Mouse (Mus musculus) lung, postnatal 0 days (tissue): ENCODE data around the gene Vrk3. TPM values are rescaled to one million over a fixed set of nuclear protein-coding genes. Genes with fewer than 3 reads are reported as not detected.
"Not testable (repeated sequence)": the region's sequence is repeated elsewhere in the genome, so short reads cannot be mapped to it uniquely, and the experiment has no call there.

Experiments used
- ATAC-seq: fragments of 200-750 bp; cut with Nextera tagmentation; 2 replicates; pipeline ENCODE4 v1.8.0; 2017; ENCODE audit warnings: moderate library complexity
- DNase-seq: peaks from one replicate; pipeline ENCODE4 v3.0.0-alpha.2; 2016; ENCODE audit warnings: low spot score
- H3K27ac ChIP-seq: fragments of 300-500 bp; sonication (generic); 2 replicates; pipeline ENCODE4 v1.5.1; 2014; ENCODE audit warnings: antibody characterized with exemption, mild to moderate bottlenecking, low read length, mixed read lengths
- H3K27me3 ChIP-seq: fragments of 300-500 bp; sonication (generic); replicated peaks from 2 replicates; pipeline ENCODE4 v1.6.1; 2014; ENCODE audit warnings: low read length, mixed read lengths; ENCODE audit not compliant: insufficient read depth
- H3K36me3 ChIP-seq: fragments of 300-500 bp; sonication (generic); 2 replicates; pipeline ENCODE4 v1.6.1; 2014; ENCODE audit warnings: low read length, mixed read lengths; ENCODE audit not compliant: insufficient read depth
- H3K4me1 ChIP-seq: fragments of 300-500 bp; sonication (generic); 2 replicates; pipeline ENCODE4 v1.6.1; 2014; ENCODE audit warnings: antibody characterized with exemption, low read depth, low read length, mixed read lengths; ENCODE audit not compliant: insufficient read depth
- H3K4me2 ChIP-seq: fragments of 300-500 bp; sonication (generic); replicated peaks from 2 replicates; pipeline ENCODE4 v1.6.1; 2014; ENCODE audit warnings: low read depth, mild to moderate bottlenecking, low read length, moderate library complexity, mixed read lengths
- H3K4me3 ChIP-seq: fragments of 300-500 bp; sonication (generic); 2 replicates; pipeline ENCODE4 v1.5.1; 2014; ENCODE audit warnings: low read depth, low read length
- H3K9ac ChIP-seq: fragments of 300-500 bp; sonication (generic); replicated peaks from 2 replicates; pipeline ENCODE4 v1.6.1; 2014; ENCODE audit warnings: low read depth, mild to moderate bottlenecking
- H3K9me3 ChIP-seq: fragments of 300-500 bp; sonication (generic); 2 replicates; pipeline ENCODE4 v1.6.1; 2016; ENCODE audit warnings: low read length, mixed read lengths
- CTCF ChIP-seq: IDR thresholded peaks from 2 replicates; pipeline ENCODE4 v1.5.1; 2016; ENCODE audit warnings: antibody characterized with exemption, mild to moderate bottlenecking
- EP300 ChIP-seq: IDR thresholded peaks from 2 replicates; pipeline ENCODE4 v1.6.1; 2016; ENCODE audit warnings: antibody characterized with exemption, mild to moderate bottlenecking, control low read depth
- WGBS: fragments of 180-500 bp; shearing (Covaris S2); extraction: QIAGEN DNeasy Blood & Tissue Kit; methylation state at CpG from one replicate; pipeline ENCODE4 v1.1.7; 2014; 5-methylcytosine and 5-hydroxymethylcytosine counted together
- polyA plus RNA-seq: library from polyadenylated mRNA; unstranded; fragments of >200 nt; fragmentation: Nextera tagmentation; extraction: Ambion mirVana; gene quantifications from 2 replicates; pipeline ENCODE4 v1.2.1, GENCODE M21; 2015

Vrk3 gene
- polyA plus RNA-seq, 1 experiment from 2014 or later, result 48.3 TPM

- ATAC-seq, result no peak
- Histone ChIP-seq H3K4me3 (no peak overlapping the region), H3K9me3 (no peaks in the 10 kb centered on the region)
Measured at GRCm38 (mm10) chr7:44747115-44747514, 1.1 kb upstream of the Vrk3 start.

GRCm38 (mm10) chr7:44750950-44751349, 2.7 kb downstream of the Vrk3 start, which contains the start of gene Zfp473:
TSS of gene Zfp473 (minus strand) at chr7:44751050.
- H3K4me1 ChIP-seq, ATAC-seq, H3K4me2 ChIP-seq, DNase-seq, H3K9me3 ChIP-seq, H3K9ac ChIP-seq, H3K4me3 ChIP-seq, H3K27me3 ChIP-seq, H3K27ac ChIP-seq: not testable (repeated sequence)
- peaks cover 19% of the 10 kb centered on the region; the same call in 1 of the 2 replicates for H3K36me3 ChIP-seq
- 86% methylated on average over 1 of the region's 1 CpGs for WGBS

More at GRCm38 (mm10) chr7:44747115-44747514, 1.1 kb upstream of the Vrk3 start:
- no peak for DNase-seq
- Histone ChIP-seq H3K27me3 (no peaks in the 10 kb centered on the region), H3K4me1 (peaks cover 5% of the 10 kb centered on the region; the same call in 1 of the 2 replicates), H3K36me3 (peaks cover 2% of the 10 kb centered on the region; the same call in 1 of the 2 replicates), H3K9ac (no peak overlapping the region), H3K4me2 (no peak overlapping the region), H3K27ac (no peak overlapping the region)
- TF ChIP-seq CTCF, result no peak
- TF ChIP-seq EP300, result no peak
- WGBS, result 62% methylated on average over 4 of the region's 4 CpGs

GRCm38 (mm10) chr7:44757164-44757563, 9.0 kb downstream of the Vrk3 start:
- DNase-seq (no peak), ATAC-seq (no peak)
- H3K4me3 ChIP-seq, result no peak overlapping the region
- TF ChIP-seq CTCF (no peak), EP300 (no peak)
- H3K27me3 ChIP-seq, result no peaks in the 10 kb centered on the region
- no peak overlapping the region for H3K4me2 ChIP-seq
- H3K36me3 ChIP-seq, result peaks cover 49% of the 10 kb centered on the region; the same call in 1 of the 2 replicates
- WGBS, result 81% methylated on average over 2 of the region's 2 CpGs
- no peak overlapping the region for H3K9ac ChIP-seq
- no peaks in the 10 kb centered on the region for H3K4me1 ChIP-seq
- H3K27ac ChIP-seq, result no peak overlapping the region
- H3K9me3 ChIP-seq, result no peaks in the 10 kb centered on the region

GRCm38 (mm10) chr7:44760366-44760765, 12.2 kb downstream of the Vrk3 start:
- no peak overlapping the region for H3K4me3 ChIP-seq
- no peak overlapping the region for H3K4me2 ChIP-seq
- no peak overlapping the region for H3K9ac ChIP-seq
- TF ChIP-seq EP300 (no peak), CTCF (no peak)
- H3K36me3 ChIP-seq, result peaks cover 53% of the 10 kb centered on the region; the same call in 1 of the 2 replicates
- H3K27ac ChIP-seq, result no peak overlapping the region
- H3K4me1 ChIP-seq, result no peaks in the 10 kb centered on the region
- H3K27me3 ChIP-seq, result no peaks in the 10 kb centered on the region
- no peaks in the 10 kb centered on the region for H3K9me3 ChIP-seq
- ATAC-seq (no peak), DNase-seq (no peak)

GRCm38 (mm10) chr7:44768129-44768528, 19.9 kb downstream of the Vrk3 start:
- WGBS, result 82% methylated on average over 5 of the region's 5 CpGs
- no peak overlapping the region for H3K4me3 ChIP-seq
- peaks cover 67% of the 10 kb centered on the region for H3K36me3 ChIP-seq
- TF ChIP-seq CTCF (no peak), EP300 (no peak)
- no peaks in the 10 kb centered on the region for H3K27me3 ChIP-seq
- ATAC-seq, result no peak
- no peak overlapping the region for H3K9ac ChIP-seq
- H3K9me3 ChIP-seq, result no peaks in the 10 kb centered on the region
- no peak for DNase-seq
- H3K4me2 ChIP-seq, result no peak overlapping the region
- no peak overlapping the region for H3K27ac ChIP-seq
- H3K4me1 ChIP-seq, result no peaks in the 10 kb centered on the region

- peak; percentile 38; the same call in 1 of the 2 replicates for ATAC-seq
- WGBS, result 17% methylated on average over 6 of the region's 6 CpGs
Measured at GRCm38 (mm10) chr7:44770046-44770578, 21.9 kb downstream of the Vrk3 start.

More at GRCm38 (mm10) chr7:44770046-44770578, 21.9 kb downstream of the Vrk3 start:
- peaks cover 58% of the 10 kb centered on the region for H3K36me3 ChIP-seq
- H3K4me2 ChIP-seq, result no peak overlapping the region
- H3K27me3 ChIP-seq, result no peaks in the 10 kb centered on the region
- no peak overlapping the region for H3K4me3 ChIP-seq
- no peaks in the 10 kb centered on the region for H3K4me1 ChIP-seq
- no peak overlapping the region for H3K27ac ChIP-seq
- no peaks in the 10 kb centered on the region for H3K9me3 ChIP-seq
- DNase-seq, result peak; percentile 84
- TF ChIP-seq EP300 (no peak), CTCF (peak; percentile 43)
- no peak overlapping the region for H3K9ac ChIP-seq
